Mouse (Mus musculus) forebrain, embryonic 10.5 days (tissue): Measurements from ENCODE around the gene Arhgef2. TPM values are rescaled to one million over a fixed set of nuclear protein-coding genes. Genes with fewer than 3 reads are reported as not detected.

ENCODE experiments used
- DNase-seq: peaks from one replicate; pipeline ENCODE4 v3.0.0-alpha.2; 2017; ENCODE audit warnings: low spot score; ENCODE audit errors: extremely low spot score
- H3K27ac ChIP-seq: fragments of 300-500 bp; sonication (generic); 2 replicates; pipeline ENCODE4 v1.5.1; 2016; ENCODE audit warnings: mild to moderate bottlenecking
- H3K27me3 ChIP-seq: fragments of 300-500 bp; sonication (generic); 2 replicates; pipeline ENCODE4 v1.6.1; 2016; ENCODE audit warnings: mild to moderate bottlenecking; ENCODE audit not compliant: poor library complexity, severe bottlenecking
- H3K36me3 ChIP-seq: fragments of 300-500 bp; sonication (generic); replicated peaks from 2 replicates; pipeline ENCODE4 v1.6.1; 2016; ENCODE audit warnings: mild to moderate bottlenecking, moderate library complexity
- H3K4me1 ChIP-seq: fragments of 300-500 bp; sonication (generic); 2 replicates; pipeline ENCODE4 v1.6.1; 2016
- H3K4me3 ChIP-seq: fragments of 300-500 bp; sonication (generic); 2 replicates; pipeline ENCODE4 v1.5.1; 2016; ENCODE audit warnings: mild to moderate bottlenecking, moderate library complexity
- H3K9me3 ChIP-seq: fragments of 300-500 bp; sonication (generic); 2 replicates; pipeline ENCODE4 v1.6.1; 2016; ENCODE audit warnings: mild to moderate bottlenecking, moderate library complexity
- WGBS: fragments of 180-500 bp; shearing (Covaris S2); methylation state at CpG from one replicate; pipeline ENCODE4 v1.1.7; 2016; 5-methylcytosine and 5-hydroxymethylcytosine counted together
- polyA plus RNA-seq: library from polyadenylated mRNA; unstranded; fragments of >200 nt; fragmentation: Nextera tagmentation; extraction: Ambion mirVana; gene quantifications from 2 replicates; pipeline ENCODE4 v1.2.1, GENCODE M21; 2016

The Arhgef2 gene
- polyA plus RNA-seq, 1 experiment from 2014 or later: 92.6 TPM

GRCm38 (mm10) chr3:88639239-88639638 is 33.5 kb downstream of the Arhgef2 start:
- Histone ChIP-seq H3K4me3 (no peak overlapping the region), H3K9me3 (no peaks in the 10 kb centered on the region), H3K36me3 (peaks cover 99% of the 10 kb centered on the region), H3K27me3 (no peaks in the 10 kb centered on the region), H3K27ac (no peak overlapping the region), H3K4me1 (no peaks in the 10 kb centered on the region)
- 95% methylated on average over 12 of the region's 12 CpGs for WGBS
- no peak for DNase-seq

- H3K27me3 ChIP-seq: no peaks in the 10 kb centered on the region
- H3K4me3 ChIP-seq: no peak overlapping the region
- peak; percentile 49 for DNase-seq
- H3K4me1 ChIP-seq: no peaks in the 10 kb centered on the region
- 75% methylated on average over 1 of the region's 1 CpGs for WGBS
- no peaks in the 10 kb centered on the region for H3K9me3 ChIP-seq
- peaks cover 99% of the 10 kb centered on the region for H3K36me3 ChIP-seq
- no peak overlapping the region for H3K27ac ChIP-seq
These were observed 34.9 kb downstream of the Arhgef2 start for GRCm38 (mm10) chr3:88640676-88641075.

- WGBS: 89% methylated on average over 5 of the region's 5 CpGs
- Histone ChIP-seq H3K9me3 (no peaks in the 10 kb centered on the region), H3K27me3 (no peaks in the 10 kb centered on the region), H3K36me3 (peaks cover 99% of the 10 kb centered on the region), H3K4me1 (no peaks in the 10 kb centered on the region), H3K27ac (no peak overlapping the region), H3K4me3 (no peak overlapping the region)
- DNase-seq: no peak
These were observed 37.3 kb downstream of the Arhgef2 start for GRCm38 (mm10) chr3:88643078-88643477.

GRCm38 (mm10) chr3:88645937-88646336 is 40.2 kb downstream of the Arhgef2 start:
- H3K4me1 ChIP-seq: peaks cover under 1% of the 10 kb centered on the region
- no peak overlapping the region for H3K4me3 ChIP-seq
- no peaks in the 10 kb centered on the region for H3K9me3 ChIP-seq
- no peak for DNase-seq
- no peak overlapping the region for H3K27ac ChIP-seq
- no peaks in the 10 kb centered on the region for H3K27me3 ChIP-seq
- peaks cover 96% of the 10 kb centered on the region for H3K36me3 ChIP-seq
- 96% methylated on average over 12 of the region's 12 CpGs for WGBS

- no peak overlapping the region for H3K27ac ChIP-seq
- H3K36me3 ChIP-seq: peaks cover 90% of the 10 kb centered on the region
- no peak for DNase-seq
- 87% methylated on average over 6 of the region's 6 CpGs for WGBS
- H3K4me1 ChIP-seq: peaks cover 5% of the 10 kb centered on the region
- no peaks in the 10 kb centered on the region for H3K27me3 ChIP-seq
- H3K4me3 ChIP-seq: no peak overlapping the region
- H3K9me3 ChIP-seq: no peaks in the 10 kb centered on the region
These were observed 40.7 kb downstream of the Arhgef2 start for GRCm38 (mm10) chr3:88646426-88646995.

- Histone ChIP-seq H3K27ac (no peak overlapping the region), H3K36me3 (peaks cover 84% of the 10 kb centered on the region), H3K9me3 (no peaks in the 10 kb centered on the region), H3K4me1 (peaks cover 5% of the 10 kb centered on the region), H3K27me3 (no peaks in the 10 kb centered on the region), H3K4me3 (no peak overlapping the region)
- no peak for DNase-seq
- 80% methylated on average over 3 of the region's 3 CpGs for WGBS
These were observed 41.3 kb downstream of the Arhgef2 start for GRCm38 (mm10) chr3:88647076-88647475.

GRCm38 (mm10) chr3:88647779-88648413 is 42.1 kb downstream of the Arhgef2 start:
- H3K9me3 ChIP-seq: no peaks in the 10 kb centered on the region
- peaks cover 5% of the 10 kb centered on the region for H3K4me1 ChIP-seq
- DNase-seq: no peak
- peaks cover 76% of the 10 kb centered on the region for H3K36me3 ChIP-seq
- H3K27ac ChIP-seq: no peak overlapping the region
- no peaks in the 10 kb centered on the region for H3K27me3 ChIP-seq
- no peak overlapping the region for H3K4me3 ChIP-seq
- WGBS: 94% methylated on average over 14 of the region's 14 CpGs

GRCm38 (mm10) chr3:88648452-88649168 is 42.8 kb downstream of the Arhgef2 start:
- Histone ChIP-seq H3K36me3 (peaks cover 69% of the 10 kb centered on the region), H3K4me3 (no peak overlapping the region), H3K27me3 (no peaks in the 10 kb centered on the region), H3K27ac (no peak overlapping the region), H3K4me1 (peaks cover 5% of the 10 kb centered on the region), H3K9me3 (no peaks in the 10 kb centered on the region)
- DNase-seq: no peak
- WGBS: 91% methylated on average over 12 of the region's 12 CpGs

- Histone ChIP-seq H3K36me3 (peaks cover 63% of the 10 kb centered on the region), H3K4me1 (peaks cover 5% of the 10 kb centered on the region), H3K9me3 (no peaks in the 10 kb centered on the region), H3K27me3 (no peaks in the 10 kb centered on the region), H3K4me3 (no peak overlapping the region), H3K27ac (no peak overlapping the region)
- no peak for DNase-seq
- WGBS: 83% methylated on average over 10 of the region's 10 CpGs
These were observed 43.4 kb downstream of the Arhgef2 start for GRCm38 (mm10) chr3:88649186-88649585.

- Histone ChIP-seq H3K4me3 (no peak overlapping the region), H3K36me3 (peaks cover 56% of the 10 kb centered on the region), H3K27ac (no peak overlapping the region), H3K27me3 (no peaks in the 10 kb centered on the region), H3K9me3 (no peaks in the 10 kb centered on the region), H3K4me1 (peaks cover 5% of the 10 kb centered on the region)
- no peak for DNase-seq
- WGBS: 93% methylated on average over 13 of the region's 13 CpGs
These were observed 44.2 kb downstream of the Arhgef2 start for GRCm38 (mm10) chr3:88649967-88650366.

GRCm38 (mm10) chr3:88650713-88651504 is 45.1 kb downstream of the Arhgef2 start:
- Histone ChIP-seq H3K4me3 (no peak overlapping the region), H3K27me3 (no peaks in the 10 kb centered on the region), H3K27ac (no peak overlapping the region), H3K36me3 (peaks cover 46% of the 10 kb centered on the region), H3K4me1 (peaks cover 5% of the 10 kb centered on the region), H3K9me3 (no peaks in the 10 kb centered on the region)
- WGBS: 85% methylated on average over 13 of the region's 13 CpGs
- no peak for DNase-seq

- Histone ChIP-seq H3K4me1 (peaks cover 5% of the 10 kb centered on the region), H3K27ac (peak overlapping the region; percentile 48; the same call in 1 of the 2 replicates), H3K4me3 (no peak overlapping the region), H3K27me3 (no peaks in the 10 kb centered on the region), H3K9me3 (no peaks in the 10 kb centered on the region), H3K36me3 (peaks cover 36% of the 10 kb centered on the region)
- 87% methylated on average over 18 of the region's 18 CpGs for WGBS
- no peak for DNase-seq
These were observed 46.2 kb downstream of the Arhgef2 start for GRCm38 (mm10) chr3:88651669-88652618.
